Mouse (Mus musculus) kidney, embryonic 16.5 days (tissue): Measurements from ENCODE around the gene Suox. TPM values are rescaled to one million over a fixed set of nuclear protein-coding genes. Genes with fewer than 3 reads are reported as not detected.
A peak's percentile ranks its signal among the peaks of the same experiment; 100 is the strongest.

ENCODE experiments used
- ATAC-seq: fragments of 200-750 bp; cut with Nextera tagmentation; 2 replicates; pipeline ENCODE4 v1.8.0; 2017; ENCODE audit warnings: moderate TSS enrichment; ENCODE audit not compliant: low FRiP score, low TSS enrichment
- H3K27ac ChIP-seq: fragments of 300-500 bp; sonication (generic); 2 replicates; pipeline ENCODE4 v1.5.1; 2014; ENCODE audit warnings: low read length
- H3K27me3 ChIP-seq: fragments of 300-500 bp; sonication (generic); 2 replicates; pipeline ENCODE4 v1.6.1; 2014; ENCODE audit warnings: low read length, control low read depth, mixed read lengths; ENCODE audit not compliant: insufficient read depth
- H3K36me3 ChIP-seq: fragments of 300-500 bp; sonication (generic); 2 replicates; pipeline ENCODE4 v1.6.1; 2014; ENCODE audit warnings: low read length, control low read depth, mixed read lengths; ENCODE audit not compliant: insufficient read depth
- H3K4me1 ChIP-seq: fragments of 300-500 bp; sonication (generic); 2 replicates; pipeline ENCODE4 v1.6.1; 2014; ENCODE audit warnings: low read length, control low read depth, mixed read lengths; ENCODE audit not compliant: insufficient read depth
- H3K4me2 ChIP-seq: fragments of 300-500 bp; sonication (generic); replicated peaks from 2 replicates; pipeline ENCODE4 v1.6.1; 2014; ENCODE audit warnings: low read depth, low read length
- H3K4me3 ChIP-seq: fragments of 300-500 bp; sonication (generic); 2 replicates; pipeline ENCODE4 v1.5.1; 2014; ENCODE audit warnings: mild to moderate bottlenecking, low read length
- H3K9ac ChIP-seq: fragments of 300-500 bp; sonication (generic); replicated peaks from 2 replicates; pipeline ENCODE4 v1.6.1; 2014; ENCODE audit warnings: low read length
- H3K9me3 ChIP-seq: fragments of 300-500 bp; sonication (generic); 2 replicates; pipeline ENCODE4 v1.6.1; 2016; ENCODE audit warnings: low read length, control low read depth
- WGBS: fragments of 180-500 bp; shearing (Covaris S2); extraction: QIAGEN DNeasy Blood & Tissue Kit; methylation state at CpG from one replicate; pipeline ENCODE4 v1.1.7; 2014; 5-methylcytosine and 5-hydroxymethylcytosine counted together
- polyA plus RNA-seq: library from polyadenylated mRNA; unstranded; fragments of >200 nt; fragmentation: Nextera tagmentation; extraction: Ambion mirVana; gene quantifications from 2 replicates; pipeline ENCODE4 v1.2.1, GENCODE M21; 2015

Gene Suox
- polyA plus RNA-seq, 1 experiment from 2014 or later, result 16.3 TPM

DNA sequence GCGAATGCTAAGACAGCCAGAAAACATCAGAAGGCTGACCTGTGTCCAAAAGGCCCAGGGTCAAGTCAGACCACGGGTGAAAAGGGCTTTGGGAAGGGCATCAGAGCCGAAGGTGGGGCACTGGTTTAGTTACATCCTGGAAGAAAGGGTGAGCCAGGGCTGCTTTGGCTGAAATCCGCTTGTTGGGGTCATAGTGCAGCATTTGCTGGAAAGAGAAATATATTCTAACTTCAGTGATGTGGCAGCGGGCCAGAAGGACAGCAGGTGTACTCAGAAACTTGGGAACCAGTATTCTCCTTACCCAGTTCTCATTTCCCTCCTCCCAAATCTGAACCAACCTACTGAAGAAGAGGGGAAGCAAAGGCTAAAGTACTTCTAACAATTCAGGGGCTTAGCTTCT is 25.1 kb upstream of the Suox start:
- Histone ChIP-seq H3K9ac (no peak overlapping the region), H3K27ac (no peak overlapping the region), H3K27me3 (no peaks in the 10 kb centered on the region), H3K4me1 (peaks cover 28% of the 10 kb centered on the region), H3K36me3 (peaks cover 47% of the 10 kb centered on the region), H3K4me3 (no peak overlapping the region), H3K4me2 (no peak overlapping the region), H3K9me3 (no peaks in the 10 kb centered on the region)
- 77% methylated on average over 5 of the region's 5 CpGs for WGBS
- no peak for ATAC-seq

DNA sequence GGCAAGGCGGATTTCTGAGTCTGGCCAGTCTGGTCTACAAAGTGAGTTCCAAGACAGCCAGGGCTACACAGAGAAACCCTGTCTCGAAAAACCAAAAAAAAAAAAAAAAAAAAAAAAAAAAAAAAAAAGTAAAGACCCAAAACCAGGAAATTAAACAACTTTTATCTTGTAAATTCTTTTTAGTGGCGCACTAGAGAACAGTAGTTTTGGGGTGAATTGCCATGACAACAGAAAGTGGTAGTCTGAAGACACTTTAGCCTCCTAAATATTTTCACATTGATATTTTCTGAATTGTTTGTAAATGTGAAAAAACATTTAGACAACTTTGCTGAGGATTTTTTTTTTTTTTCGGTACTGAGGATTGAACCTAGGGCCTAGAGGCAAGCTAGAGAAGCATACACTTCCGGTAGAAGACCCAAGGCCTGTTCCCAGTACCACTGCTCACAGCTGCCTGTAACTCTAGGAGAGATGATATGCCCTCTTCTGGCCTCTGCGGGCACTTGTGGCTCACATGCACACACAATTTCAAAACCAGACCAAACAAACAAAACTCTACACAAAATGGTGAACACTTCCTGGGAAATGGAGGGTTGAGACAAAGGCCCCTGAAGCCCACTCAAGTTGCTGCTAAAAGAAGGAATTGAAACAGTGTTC is 23.3 kb upstream of the Suox start:
- H3K9me3 ChIP-seq, result no peaks in the 10 kb centered on the region
- H3K36me3 ChIP-seq, result peaks cover 40% of the 10 kb centered on the region
- H3K27ac ChIP-seq, result peak overlapping the region; percentile 75
- no peaks in the 10 kb centered on the region for H3K27me3 ChIP-seq
- peak overlapping the region; percentile 53; the same call in 1 of the 2 replicates for H3K9ac ChIP-seq
- peak overlapping the region; percentile 70 for H3K4me2 ChIP-seq
- peaks cover 14% of the 10 kb centered on the region for H3K4me1 ChIP-seq
- ATAC-seq, result no peak
- WGBS, result 86% methylated on average over 6 of the region's 6 CpGs
- no peak overlapping the region for H3K4me3 ChIP-seq

GRCm38 (mm10) chr10:128695992-128696807 is 22.3 kb upstream of the Suox start, which contains the start of gene Rab5b:
Gene Rab5b (minus strand): TSS chr10:128696264.
- H3K36me3 ChIP-seq, result peaks cover 30% of the 10 kb centered on the region
- peak within 1 kb of the TSS; percentile 99 for H3K27ac ChIP-seq
- peak within 1 kb of the TSS; percentile 70 for H3K4me2 ChIP-seq
- no peaks in the 10 kb centered on the region for H3K27me3 ChIP-seq
- no peaks in the 10 kb centered on the region for H3K9me3 ChIP-seq
- peak within 1 kb of the TSS; percentile 88 for H3K9ac ChIP-seq
- H3K4me3 ChIP-seq, result peak within 1 kb of the TSS; percentile 80
- ATAC-seq, result peak; percentile 99
- WGBS, result under 1% methylated on average over 38 of the region's 40 CpGs
- H3K4me1 ChIP-seq, result peaks cover 14% of the 10 kb centered on the region

GRCm38 (mm10) chr10:128695411-128695991 is 21.6 kb upstream of the Suox start:
- H3K4me3 ChIP-seq, result peak overlapping the region; percentile 80
- no peaks in the 10 kb centered on the region for H3K9me3 ChIP-seq
- peak overlapping the region; percentile 99 for H3K27ac ChIP-seq
- WGBS, result under 1% methylated on average over 20 of the region's 22 CpGs
- peaks cover 23% of the 10 kb centered on the region for H3K36me3 ChIP-seq
- no peaks in the 10 kb centered on the region for H3K27me3 ChIP-seq
- no peak for ATAC-seq
- peak overlapping the region; percentile 70 for H3K4me2 ChIP-seq
- H3K9ac ChIP-seq, result peak overlapping the region; percentile 88
- H3K4me1 ChIP-seq, result peaks cover 14% of the 10 kb centered on the region

GRCm38 (mm10) chr10:128674469-128675008 is 666 bp upstream of the Suox start:
- Histone ChIP-seq H3K27ac (peak overlapping the region; percentile 68), H3K4me2 (peak overlapping the region; percentile 90), H3K4me3 (peak overlapping the region; percentile 76), H3K4me1 (peaks cover 10% of the 10 kb centered on the region), H3K27me3 (no peaks in the 10 kb centered on the region), H3K36me3 (0 out of 2 replicates have a peak, but pooled peaks cover 2% of the 10 kb centered on the region), H3K9me3 (no peaks in the 10 kb centered on the region), H3K9ac (peak overlapping the region; percentile 74)
- WGBS, result 3% methylated on average over 9 of the region's 9 CpGs
- ATAC-seq, result no peak; the same call in 1 of the 2 replicates

DNA sequence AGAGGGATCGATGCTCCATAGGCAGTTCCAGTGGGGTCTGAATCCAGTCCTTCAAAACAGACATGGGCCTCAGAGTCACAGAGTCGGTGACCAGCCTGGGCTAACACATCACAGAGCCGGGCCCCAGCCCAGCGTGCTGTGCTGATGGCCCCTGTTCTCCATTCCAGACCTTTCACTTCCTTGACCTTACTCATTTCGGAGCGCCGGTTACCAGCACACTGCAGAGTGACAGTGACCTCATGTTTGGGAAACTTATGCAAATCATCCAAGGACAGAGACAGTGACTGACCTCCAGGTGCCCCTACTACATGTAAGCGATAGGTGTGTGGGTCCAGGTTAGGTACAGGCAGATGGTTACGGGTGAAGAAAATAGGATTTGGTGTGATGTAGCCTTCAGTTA is 2.7 kb downstream of the Suox start:
- H3K9ac ChIP-seq, result no peak overlapping the region
- ATAC-seq, result no peak
- H3K4me3 ChIP-seq, result no peak overlapping the region
- no peaks in the 10 kb centered on the region for H3K27me3 ChIP-seq
- H3K27ac ChIP-seq, result no peak overlapping the region
- H3K9me3 ChIP-seq, result no peaks in the 10 kb centered on the region
- peaks cover 15% of the 10 kb centered on the region for H3K4me1 ChIP-seq
- no peak overlapping the region for H3K4me2 ChIP-seq
- 0 out of 2 replicates have a peak, but pooled peaks cover 2% of the 10 kb centered on the region for H3K36me3 ChIP-seq
- 93% methylated on average over 9 of the region's 9 CpGs for WGBS

- H3K4me3 ChIP-seq, result peak overlapping the region; percentile 68
- H3K4me2 ChIP-seq, result peak overlapping the region; percentile 71
Observed at GRCm38 (mm10) chr10:128668790-128669672, 4.8 kb downstream of the Suox start.

DNA sequence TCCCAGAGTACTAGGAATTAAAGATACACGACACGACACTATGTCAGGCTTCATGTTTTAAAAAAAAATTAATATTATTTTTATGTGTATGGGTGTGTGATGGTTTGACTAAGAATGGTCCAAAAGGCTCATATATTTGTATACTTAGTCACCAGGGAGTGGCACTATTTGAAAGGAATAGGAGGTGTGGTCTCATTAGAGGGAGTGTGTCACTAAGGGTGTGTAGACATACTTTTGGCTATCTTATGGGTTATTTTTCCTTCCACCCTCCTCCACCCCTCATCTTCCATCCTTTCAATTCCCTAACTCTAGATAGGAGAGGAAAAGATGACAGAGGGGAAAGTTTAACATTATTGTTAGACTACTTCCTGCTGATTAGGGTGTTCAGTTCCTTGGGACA is 8.1 kb downstream of the Suox start:
- no peaks in the 10 kb centered on the region for H3K9me3 ChIP-seq
- H3K4me1 ChIP-seq, result 0 out of 2 replicates have a peak, but pooled peaks cover 5% of the 10 kb centered on the region
- no peak overlapping the region for H3K4me3 ChIP-seq
- ATAC-seq, result no peak
- no peak overlapping the region for H3K9ac ChIP-seq
- no peak overlapping the region for H3K27ac ChIP-seq
- no peaks in the 10 kb centered on the region for H3K36me3 ChIP-seq
- H3K27me3 ChIP-seq, result no peaks in the 10 kb centered on the region
- WGBS, result 97% methylated on average over 2 of the region's 2 CpGs
- no peak overlapping the region for H3K4me2 ChIP-seq

More at GRCm38 (mm10) chr10:128668790-128669672, 4.8 kb downstream of the Suox start:
- peaks cover 13% of the 10 kb centered on the region for H3K4me1 ChIP-seq
- H3K9me3 ChIP-seq, result no peaks in the 10 kb centered on the region
- WGBS, result under 1% methylated on average over 41 of the region's 42 CpGs
- peak overlapping the region; percentile 76 for H3K9ac ChIP-seq
- peak; percentile 49; the same call in 1 of the 2 replicates for ATAC-seq
- H3K36me3 ChIP-seq, result 0 out of 2 replicates have a peak, but pooled peaks cover 2% of the 10 kb centered on the region
- no peaks in the 10 kb centered on the region for H3K27me3 ChIP-seq
- peak overlapping the region; percentile 59; the same call in 1 of the 2 replicates for H3K27ac ChIP-seq

DNA sequence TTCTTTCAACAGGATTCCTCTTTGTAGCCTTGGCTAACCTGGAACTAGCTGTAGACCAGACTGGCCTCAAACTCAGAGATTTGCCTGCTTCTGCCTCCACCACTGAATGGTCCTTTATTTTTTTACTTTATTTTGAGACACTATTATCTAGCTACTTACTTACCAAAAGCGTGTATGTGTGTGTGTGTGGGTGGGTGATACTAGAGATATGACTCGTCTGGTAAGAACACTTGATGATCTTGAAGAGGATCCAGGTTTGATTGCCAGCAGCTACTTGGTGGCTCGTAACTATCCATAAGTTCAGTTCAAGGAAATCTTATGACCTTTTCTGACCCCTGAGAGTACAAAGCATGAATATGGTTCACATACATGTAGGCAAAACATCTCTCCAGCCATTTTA is 8.6 kb downstream of the Suox start:
- Histone ChIP-seq H3K9me3 (no peaks in the 10 kb centered on the region), H3K4me1 (0 out of 2 replicates have a peak, but pooled peaks cover 5% of the 10 kb centered on the region), H3K36me3 (no peaks in the 10 kb centered on the region), H3K9ac (no peak overlapping the region), H3K27me3 (no peaks in the 10 kb centered on the region), H3K27ac (no peak overlapping the region), H3K4me3 (no peak overlapping the region), H3K4me2 (no peak overlapping the region)
- 84% methylated on average over 3 of the region's 3 CpGs for WGBS
- no peak for ATAC-seq
